Comparison of ENCODE assay signal across 16 mouse cellular contexts in the genomic region with DNA sequence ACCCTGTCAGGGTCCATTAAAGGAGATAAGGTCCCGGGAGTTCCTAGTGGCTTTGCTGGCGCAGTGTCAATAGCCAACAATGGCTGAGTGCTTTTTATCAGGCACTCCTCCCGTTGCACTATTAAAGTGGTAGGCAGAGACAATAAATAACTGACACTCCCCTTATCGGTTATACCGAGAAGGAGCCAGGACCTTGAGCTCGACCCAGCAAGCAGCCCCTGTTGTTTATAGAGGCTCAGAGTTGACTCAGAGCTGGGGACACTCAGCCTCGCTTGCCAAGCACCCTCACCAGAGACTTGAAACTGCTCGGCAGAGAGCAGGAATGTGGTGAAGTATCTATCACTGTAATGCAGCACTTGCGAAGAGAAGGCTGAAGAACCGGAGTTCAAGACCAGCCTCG.
A peak's percentile ranks its signal among the peaks of the same experiment; 100 is the strongest.
DNase-seq lines count a peak whose midpoint lies in the region; ATAC-seq lines count a peak whose summit lies in the region.
"Had no signal": no experiment of that assay in that cellular context is flagged by ENCODE, and none has a peak within 500 bp of the region (broad histone marks: within the 10 kb centered on the region; RNA-seq: fewer than 3 reads in every experiment).

No protein-coding gene starts in this region.

- no peak; the same call in 1 of the 2 replicates for ATAC-seq in heart, embryonic 13.5 days (ENCODE audit: extremely low read depth, insufficient number of reproducible peaks, low FRiP score, low TSS enrichment)
- ATAC-seq in intestine, embryonic 15.5 days: peak; percentile 64
- peak; percentile 80 for ATAC-seq in megakaryocyte progenitor cell, adult 5-6 weeks (replicated peaks; ENCODE audit: poor library complexity)
- ATAC-seq: inflammation-experienced regulatory T-cells, adult 6 months; Patski had no signal

- H3K36me3 ChIP-seq in heart, embryonic 13.5 days: no peaks in the 10 kb centered on the region
- H3K36me3 ChIP-seq in intestine, embryonic 15.5 days: no peaks in the 10 kb centered on the region
- H3K36me3 ChIP-seq: limb, embryonic 13.5 days had no signal

- H3K9me3 ChIP-seq in heart, embryonic 13.5 days: no peaks in the 10 kb centered on the region
- H3K9me3 ChIP-seq in intestine, embryonic 15.5 days: no peaks in the 10 kb centered on the region
- H3K9me3 ChIP-seq: limb, embryonic 13.5 days had no signal

- H3K4me2 ChIP-seq in heart, embryonic 13.5 days: peak overlapping the region; percentile 33
- H3K4me2 ChIP-seq in intestine, embryonic 15.5 days (replicated peaks): peak overlapping the region; percentile 1; the same call in 1 of the 2 replicates
- H3K4me2 ChIP-seq: limb, embryonic 13.5 days had no signal

- peaks cover 72% of the 10 kb centered on the region for H3K4me1 ChIP-seq in heart, embryonic 13.5 days
- peaks cover 10% of the 10 kb centered on the region; the same call in 1 of the 2 replicates for H3K4me1 ChIP-seq in intestine, embryonic 15.5 days (replicated peaks)

- DNase-seq in lung, adult 18-20 months: peak; percentile 37 to 53
- DNase-seq in lung, postnatal 14 days: no peak
- no peak for DNase-seq in T-cell, adult 2 months (ENCODE audit: low spot score)
- DNase-seq in cerebellum, postnatal 10 days: no peak
- DNase-seq: cerebellum, adult 11-12 months; embryo, embryonic 11 days; kidney, postnatal 14 days had no signal

- H3K9ac ChIP-seq in heart, embryonic 13.5 days: peak overlapping the region; percentile 3
- no peak overlapping the region for H3K9ac ChIP-seq in intestine, embryonic 15.5 days
- H3K9ac ChIP-seq: limb, embryonic 13.5 days had no signal

- H3K27ac ChIP-seq in heart, embryonic 13.5 days (replicated peaks): peak overlapping the region; percentile 61
- H3K27ac ChIP-seq in intestine, embryonic 15.5 days: no peak overlapping the region
- H3K27ac ChIP-seq: heart, adult 2 months; limb, embryonic 13.5 days had no signal

- 13% methylated on average over 11 of the region's 11 CpGs for WGBS in heart, embryonic 13.5 days
- 32% methylated on average over 11 of the region's 11 CpGs for WGBS in intestine, embryonic 15.5 days

- no peak overlapping the region for H3K4me3 ChIP-seq in heart, embryonic 13.5 days
- H3K4me3 ChIP-seq in intestine, embryonic 15.5 days (replicated peaks): no peak overlapping the region
- H3K4me3 ChIP-seq: erythroblast, embryonic 14.5 days; heart, adult 2 months; limb, embryonic 13.5 days had no signal

- H3K27me3 ChIP-seq in heart, embryonic 13.5 days (replicated peaks): no peaks in the 10 kb centered on the region
- no peaks in the 10 kb centered on the region for H3K27me3 ChIP-seq in intestine, embryonic 15.5 days (replicated peaks)
- H3K27me3 ChIP-seq: CH12.LX; limb, embryonic 13.5 days; Patski had no signal

Comparison
In these comparisons a context has a peak if more than half of its experiments do, and no peak if none do; other contexts are left out.
1. DNase-seq: peak in lung, adult 18-20 months (2 of 2); none in lung, postnatal 14 days (single experiment), T-cell, adult 2 months (single experiment) and cerebellum, postnatal 10 days (0 of 2).